Mouse (Mus musculus): ENCODE data around the gene Sumo3.

- TF ChIP-seq TAL1 (IDR thresholded peaks at IDR 0.05; ENCODE audit: low read length) (no peak), GATA1 (IDR thresholded peaks at IDR 0.05; ENCODE audit: low read length) (no peak)
Measured at GRCm38 (mm10) chr10:77616166-77616565, 10.3 kb downstream of the Sumo3 start.

Data from erythroblast, embryonic 14.5 days (primary cell).